Mouse (Mus musculus) forebrain, embryonic 10.5 days (tissue): Measurements from ENCODE around the gene Nfkbiz. TPM values are rescaled to one million over a fixed set of nuclear protein-coding genes. Genes with fewer than 3 reads are reported as not detected.

Experiments used
- DNase-seq: peaks from one replicate; pipeline ENCODE4 v3.0.0-alpha.2; 2017; ENCODE audit warnings: low spot score; ENCODE audit errors: extremely low spot score
- H3K27ac ChIP-seq: fragments of 300-500 bp; sonication (generic); 2 replicates; pipeline ENCODE4 v1.5.1; 2016; ENCODE audit warnings: mild to moderate bottlenecking
- H3K27me3 ChIP-seq: fragments of 300-500 bp; sonication (generic); 2 replicates; pipeline ENCODE4 v1.6.1; 2016; ENCODE audit warnings: mild to moderate bottlenecking; ENCODE audit not compliant: poor library complexity, severe bottlenecking
- H3K36me3 ChIP-seq: fragments of 300-500 bp; sonication (generic); replicated peaks from 2 replicates; pipeline ENCODE4 v1.6.1; 2016; ENCODE audit warnings: mild to moderate bottlenecking, moderate library complexity
- H3K4me1 ChIP-seq: fragments of 300-500 bp; sonication (generic); 2 replicates; pipeline ENCODE4 v1.6.1; 2016
- H3K4me3 ChIP-seq: fragments of 300-500 bp; sonication (generic); 2 replicates; pipeline ENCODE4 v1.5.1; 2016; ENCODE audit warnings: mild to moderate bottlenecking, moderate library complexity
- H3K9me3 ChIP-seq: fragments of 300-500 bp; sonication (generic); 2 replicates; pipeline ENCODE4 v1.6.1; 2016; ENCODE audit warnings: mild to moderate bottlenecking, moderate library complexity
- WGBS: fragments of 180-500 bp; shearing (Covaris S2); methylation state at CpG from one replicate; pipeline ENCODE4 v1.1.7; 2016; 5-methylcytosine and 5-hydroxymethylcytosine counted together
- polyA plus RNA-seq: library from polyadenylated mRNA; unstranded; fragments of >200 nt; fragmentation: Nextera tagmentation; extraction: Ambion mirVana; gene quantifications from 2 replicates; pipeline ENCODE4 v1.2.1, GENCODE M21; 2016

Gene Nfkbiz
- polyA plus RNA-seq, 1 experiment from 2014 or later = 1.8 TPM

DNA sequence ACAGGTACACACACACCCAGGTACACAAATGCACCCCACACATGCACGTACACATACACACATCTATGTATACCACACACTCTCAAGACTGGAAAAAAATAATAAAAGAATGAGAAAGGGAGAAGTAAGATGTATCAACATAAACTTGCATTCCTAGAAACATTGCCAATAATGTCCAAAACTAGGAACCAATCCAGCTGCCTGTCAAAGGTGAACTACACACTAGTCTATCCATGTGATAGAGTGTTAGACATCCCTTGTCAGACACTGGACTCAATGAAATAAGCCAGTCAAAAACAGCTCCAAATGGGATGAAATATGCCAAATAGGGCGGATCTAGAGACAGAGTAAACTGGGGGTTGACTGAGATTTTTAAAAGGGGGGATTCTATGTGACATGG, 55.8 kb downstream of the Nfkbiz start:
- no peak overlapping the region for H3K27ac ChIP-seq
- no peak overlapping the region for H3K4me3 ChIP-seq
- no peaks in the 10 kb centered on the region for H3K36me3 ChIP-seq
- H3K4me1 ChIP-seq = no peaks in the 10 kb centered on the region
- 88% methylated on average over 2 of the region's 2 CpGs for WGBS
- no peaks in the 10 kb centered on the region for H3K27me3 ChIP-seq
- DNase-seq = no peak
- H3K9me3 ChIP-seq = no peaks in the 10 kb centered on the region

DNA sequence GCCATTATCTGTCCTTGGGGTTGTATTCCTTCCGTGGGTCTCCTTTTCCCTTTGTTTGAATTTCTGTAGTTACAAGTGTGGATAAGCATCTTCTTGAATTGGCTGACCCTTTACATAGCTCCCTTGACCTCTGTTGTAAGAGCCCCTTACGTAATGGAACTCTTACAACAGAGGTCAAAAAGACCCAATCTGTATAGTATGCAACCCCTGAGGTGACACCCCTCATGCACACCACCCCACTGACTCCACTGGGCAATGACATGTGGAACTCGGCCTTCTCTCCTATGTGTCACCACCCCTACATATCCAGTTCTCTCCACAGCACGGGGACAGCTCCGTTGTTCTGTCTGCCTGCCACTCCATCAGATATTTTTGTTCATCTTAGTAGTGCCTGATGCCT, 56.9 kb downstream of the Nfkbiz start:
- H3K27me3 ChIP-seq = no peaks in the 10 kb centered on the region
- no peak overlapping the region for H3K27ac ChIP-seq
- DNase-seq = no peak
- H3K4me3 ChIP-seq = no peak overlapping the region
- 81% methylated on average over 5 of the region's 5 CpGs for WGBS
- no peaks in the 10 kb centered on the region for H3K9me3 ChIP-seq
- H3K36me3 ChIP-seq = no peaks in the 10 kb centered on the region
- H3K4me1 ChIP-seq = no peaks in the 10 kb centered on the region

DNA sequence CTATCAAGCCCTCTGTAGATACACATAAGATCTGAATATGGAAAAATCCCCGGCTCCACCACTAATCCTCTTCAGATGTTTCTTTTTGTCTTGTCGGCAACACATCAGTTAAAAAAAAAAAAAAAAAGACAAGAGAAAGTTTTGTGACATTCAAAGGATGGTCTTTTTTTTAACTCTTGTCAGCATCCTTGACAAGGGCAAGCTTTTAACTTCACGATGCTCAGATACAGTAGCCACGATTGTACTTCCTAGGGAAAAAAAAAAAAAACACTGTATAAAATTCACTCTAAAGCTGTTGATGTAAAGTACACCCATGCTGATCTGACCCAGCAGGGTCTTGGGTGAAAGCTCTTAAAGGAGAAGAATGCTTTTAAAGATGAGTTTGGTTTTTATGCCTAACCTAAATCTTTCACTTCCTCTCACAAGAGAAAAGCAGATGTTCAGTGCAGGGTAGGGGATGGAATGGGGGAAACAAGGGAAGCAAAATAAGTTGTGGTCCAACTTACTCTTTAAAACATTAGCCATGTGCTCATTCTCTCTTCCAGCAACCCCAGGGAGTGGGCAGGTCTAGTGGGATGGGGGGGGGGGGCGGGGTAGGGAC, 57.6 kb downstream of the Nfkbiz start:
- H3K27me3 ChIP-seq = no peaks in the 10 kb centered on the region
- H3K4me1 ChIP-seq = no peaks in the 10 kb centered on the region
- no peak overlapping the region for H3K4me3 ChIP-seq
- H3K9me3 ChIP-seq = no peaks in the 10 kb centered on the region
- no peak for DNase-seq
- H3K36me3 ChIP-seq = no peaks in the 10 kb centered on the region
- H3K27ac ChIP-seq = no peak overlapping the region
- 65% methylated on average over 5 of the region's 5 CpGs for WGBS

DNA sequence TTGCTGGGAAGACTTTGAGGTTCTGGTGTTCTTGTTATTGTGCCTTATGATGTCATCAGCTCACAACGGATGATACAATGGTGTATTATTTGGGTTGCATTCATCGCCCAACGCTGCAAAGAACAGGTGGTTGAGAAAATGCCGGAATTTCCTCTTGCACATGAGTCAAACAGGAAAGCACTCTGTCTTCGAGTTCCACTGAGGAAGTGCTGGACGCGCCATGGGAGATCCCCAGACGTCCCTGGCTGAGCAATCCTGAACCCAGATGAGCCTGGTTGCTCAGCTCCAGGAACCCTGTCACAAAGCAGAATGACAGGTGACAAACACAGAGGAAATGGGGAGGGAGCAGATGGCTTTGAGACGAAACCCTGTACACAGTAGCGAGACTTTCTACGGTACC, 62.4 kb downstream of the Nfkbiz start:
- Histone ChIP-seq H3K9me3 (no peaks in the 10 kb centered on the region), H3K27ac (no peak overlapping the region), H3K4me3 (no peak overlapping the region), H3K27me3 (no peaks in the 10 kb centered on the region), H3K4me1 (no peaks in the 10 kb centered on the region), H3K36me3 (no peaks in the 10 kb centered on the region)
- no peak for DNase-seq
- 94% methylated on average over 11 of the region's 11 CpGs for WGBS

DNA sequence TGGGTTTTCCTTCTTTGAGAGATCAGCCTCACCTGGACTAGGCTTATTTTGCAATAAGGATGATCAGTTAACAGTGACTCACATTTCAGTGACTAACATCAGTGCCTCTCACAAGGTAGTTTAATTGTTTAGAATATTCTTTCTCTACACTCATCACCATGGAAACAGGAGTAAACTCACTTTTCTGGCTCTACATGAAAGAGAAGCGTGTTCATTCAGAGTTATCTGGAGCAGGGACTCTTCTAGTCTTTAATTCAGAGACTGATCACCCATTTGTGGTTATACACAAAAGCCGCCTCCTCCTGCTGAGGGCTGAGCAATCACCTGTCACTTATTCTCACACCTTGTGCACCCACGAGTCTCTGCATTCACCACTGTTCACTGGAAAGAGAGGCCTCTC, 68.5 kb downstream of the Nfkbiz start:
- DNase-seq = no peak
- Histone ChIP-seq H3K27ac (no peak overlapping the region), H3K4me3 (no peak overlapping the region), H3K27me3 (no peaks in the 10 kb centered on the region), H3K4me1 (no peaks in the 10 kb centered on the region), H3K9me3 (peaks cover under 1% of the 10 kb centered on the region; the same call in 1 of the 2 replicates), H3K36me3 (no peaks in the 10 kb centered on the region)
- 84% methylated on average over 3 of the region's 3 CpGs for WGBS

Other genes starting within 250 kb of the Nfkbiz start
- 1.1 and 1.3 TPM in 2 replicates for gene Nxpe3, start 56.4 kb upstream of the Nfkbiz start, polyA plus RNA-seq
- gene Cep97, start 96.0 kb upstream of the Nfkbiz start, polyA plus RNA-seq = 17.4 and 18.3 TPM in 2 replicates
- gene Rpl24, start 127.4 kb upstream of the Nfkbiz start, polyA plus RNA-seq = 761 and 771 TPM in 2 replicates
- gene Zbtb11, start 135.0 kb upstream of the Nfkbiz start, polyA plus RNA-seq = 16.5 and 18.2 TPM in 2 replicates
- gene Pcnp, start 190.8 kb upstream of the Nfkbiz start, polyA plus RNA-seq = 330 and 358 TPM in 2 replicates
- gene Trmt10c, start 198.9 kb upstream of the Nfkbiz start, polyA plus RNA-seq = 33.9 and 35.6 TPM in 2 replicates
- 28.7 and 29.2 TPM in 2 replicates for gene Senp7, start 209.4 kb upstream of the Nfkbiz start, polyA plus RNA-seq